Comparison of ENCODE assay signal across 8 mouse cellular contexts in genomic region chr1:155233931-155234607, GRCm38 (mm10). TPM values are rescaled to one million over a fixed set of nuclear protein-coding genes. Genes with fewer than 3 reads are reported as not detected.
DNase-seq lines count a peak whose midpoint lies in the region; ATAC-seq lines count a peak whose summit lies in the region.

No protein-coding gene starts in this region.

- DNase-seq in embryo, embryonic 10 days (ENCODE audit: low spot score): peak; percentile 38
- no peak for DNase-seq in embryo, embryonic 9.5 days (ENCODE audit: extremely low spot score)
- peak; percentile 57 for DNase-seq in embryonic facial prominence, embryonic 10.5 days (ENCODE audit: low spot score)
- peak; percentile 99 for DNase-seq in heart, adult 11 months
- DNase-seq in limb, embryonic 11.5 days (ENCODE audit: low spot score): peak; percentile 71
- peak; percentile 73 for DNase-seq in thymus, postnatal 14 days

- no peak overlapping the region; the same call in 1 of the 2 replicates for H3K9ac ChIP-seq in intestine, embryonic 15.5 days
- peak overlapping the region; percentile 19 for H3K9ac ChIP-seq in limb, embryonic 11.5 days (ENCODE audit: low read length)
- H3K9ac ChIP-seq in midbrain, embryonic 15.5 days: no peak overlapping the region

- peak overlapping the region; percentile 17; the same call in 1 of the 2 replicates for H3K4me3 ChIP-seq in embryonic facial prominence, embryonic 10.5 days
- no peak overlapping the region for H3K4me3 ChIP-seq in intestine, embryonic 15.5 days (replicated peaks)
- no peak overlapping the region for H3K4me3 ChIP-seq in limb, embryonic 11.5 days (ENCODE audit: low read depth, low read length)
- no peak overlapping the region for H3K4me3 ChIP-seq in midbrain, embryonic 15.5 days

- 26% methylated on average over 14 of the region's 14 CpGs for WGBS in embryonic facial prominence, embryonic 10.5 days
- WGBS in intestine, embryonic 15.5 days: 40% methylated on average over 14 of the region's 14 CpGs
- 26% methylated on average over 14 of the region's 14 CpGs for WGBS in limb, embryonic 11.5 days
- WGBS in midbrain, embryonic 15.5 days: 14% methylated on average over 14 of the region's 14 CpGs

- no peaks in the 10 kb centered on the region for H3K9me3 ChIP-seq in embryonic facial prominence, embryonic 10.5 days
- H3K9me3 ChIP-seq in intestine, embryonic 15.5 days: no peaks in the 10 kb centered on the region
- H3K9me3 ChIP-seq in limb, embryonic 11.5 days (ENCODE audit: control insufficient read depth, low read length): no peaks in the 10 kb centered on the region
- H3K9me3 ChIP-seq in midbrain, embryonic 15.5 days: no peaks in the 10 kb centered on the region

- no peaks in the 10 kb centered on the region for H3K27me3 ChIP-seq in embryonic facial prominence, embryonic 10.5 days (replicated peaks; ENCODE audit: low read depth, poor library complexity, severe bottlenecking)
- no peaks in the 10 kb centered on the region for H3K27me3 ChIP-seq in intestine, embryonic 15.5 days (replicated peaks)
- H3K27me3 ChIP-seq in limb, embryonic 11.5 days (ENCODE audit: control insufficient read depth, insufficient read depth, low read length): no peaks in the 10 kb centered on the region
- H3K27me3 ChIP-seq in midbrain, embryonic 15.5 days (replicated peaks): no peaks in the 10 kb centered on the region

- peaks cover 5% of the 10 kb centered on the region; the same call in 1 of the 2 replicates for H3K36me3 ChIP-seq in embryonic facial prominence, embryonic 10.5 days (replicated peaks)
- H3K36me3 ChIP-seq in intestine, embryonic 15.5 days: no peaks in the 10 kb centered on the region
- H3K36me3 ChIP-seq in limb, embryonic 11.5 days (ENCODE audit: control insufficient read depth, insufficient read depth, low read length): no peaks in the 10 kb centered on the region
- no peaks in the 10 kb centered on the region for H3K36me3 ChIP-seq in midbrain, embryonic 15.5 days (replicated peaks)

- peak overlapping the region; percentile 87 for H3K27ac ChIP-seq in embryonic facial prominence, embryonic 10.5 days (replicated peaks)
- H3K27ac ChIP-seq in intestine, embryonic 15.5 days: peak overlapping the region; percentile 82
- H3K27ac ChIP-seq in limb, embryonic 11.5 days (replicated peaks; ENCODE audit: low read depth, low read length): peak overlapping the region; percentile 80
- peak overlapping the region; percentile 85 for H3K27ac ChIP-seq in midbrain, embryonic 15.5 days

- peaks cover 91% of the 10 kb centered on the region for H3K4me1 ChIP-seq in embryonic facial prominence, embryonic 10.5 days
- H3K4me1 ChIP-seq in intestine, embryonic 15.5 days (replicated peaks): peaks cover 40% of the 10 kb centered on the region
- peaks cover 44% of the 10 kb centered on the region for H3K4me1 ChIP-seq in limb, embryonic 11.5 days (ENCODE audit: control insufficient read depth, insufficient read depth, low read length)
- H3K4me1 ChIP-seq in midbrain, embryonic 15.5 days: peaks cover 74% of the 10 kb centered on the region

- peak; percentile 54 for ATAC-seq in intestine, embryonic 15.5 days
- peak; percentile 32 for ATAC-seq in limb, embryonic 11.5 days (ENCODE audit: insufficient number of reproducible peaks, low FRiP score, low TSS enrichment, low read depth)
- peak; percentile 66 for ATAC-seq in midbrain, embryonic 15.5 days (replicated peaks)

- H3K4me2 ChIP-seq in intestine, embryonic 15.5 days (replicated peaks): 0 out of 2 replicates have a peak overlapping the region, but pooled peaks have one; percentile 28
- no peak overlapping the region for H3K4me2 ChIP-seq in limb, embryonic 11.5 days (ENCODE audit: low read depth, severe bottlenecking)
- H3K4me2 ChIP-seq in midbrain, embryonic 15.5 days: no peak overlapping the region

RNA-seq across cellular contexts. Expression of gene BC034090, which starts 10.2 kb away (rescaled TPM):
- 5.3 and 5.7 TPM in 2 replicates for polyA plus RNA-seq in embryonic facial prominence, embryonic 10.5 days (2016; fragmentation: Nextera tagmentation; extraction: Ambion mirVana)
- 1.7 and 2.2 TPM in 2 replicates for polyA plus RNA-seq in intestine, embryonic 15.5 days (2015; fragmentation: Nextera tagmentation; extraction: Ambion mirVana)
- polyA plus RNA-seq in limb, embryonic 11.5 days (2014; fragmentation: Nextera tagmentation; extraction: Ambion mirVana): 2.8 and 3.8 TPM in 2 replicates
- polyA plus RNA-seq in midbrain, embryonic 15.5 days (2015; fragmentation: Nextera tagmentation; extraction: Ambion mirVana): 4.0 and 4.3 TPM in 2 replicates
